Mouse (Mus musculus): ENCODE results near the gene Camk2n1. TPM values are rescaled to one million over a fixed set of nuclear protein-coding genes. Genes with fewer than 3 reads are reported as not detected.

The Camk2n1 gene
- polyA plus RNA-seq, 1 experiment from 2014 or later, result 15.7 TPM

GRCm38 (mm10) chr4:138504632-138505101 lies 50.6 kb downstream of the Camk2n1 start:
- H3K9ac ChIP-seq, result no peak overlapping the region

GRCm38 (mm10) chr4:138505171-138505870 lies 51.2 kb downstream of the Camk2n1 start:
- H3K4me3 ChIP-seq, result peak overlapping the region; percentile 8
- 3% methylated on average over 10 of the region's 10 CpGs for WGBS
- H3K9ac ChIP-seq, result no peak overlapping the region
- no peaks in the 10 kb centered on the region for H3K36me3 ChIP-seq (replicated peaks)
- peak; percentile 63 for ATAC-seq (replicated peaks)
- H3K9me3 ChIP-seq, result no peaks in the 10 kb centered on the region
- peak overlapping the region; percentile 79 for H3K27ac ChIP-seq
- H3K27me3 ChIP-seq (replicated peaks), result no peaks in the 10 kb centered on the region
- H3K4me2 ChIP-seq, result peak overlapping the region; percentile 49
- peaks cover 33% of the 10 kb centered on the region for H3K4me1 ChIP-seq

More at GRCm38 (mm10) chr4:138504632-138505101, 50.6 kb downstream of the Camk2n1 start:
- no peaks in the 10 kb centered on the region for H3K9me3 ChIP-seq
- H3K4me2 ChIP-seq, result peak overlapping the region; percentile 49
- peak overlapping the region; percentile 79 for H3K27ac ChIP-seq
- H3K4me3 ChIP-seq, result peak overlapping the region; percentile 8
- no peaks in the 10 kb centered on the region for H3K27me3 ChIP-seq (replicated peaks)
- ATAC-seq (replicated peaks), result peak; percentile 88
- H3K36me3 ChIP-seq (replicated peaks), result no peaks in the 10 kb centered on the region
- peaks cover 33% of the 10 kb centered on the region for H3K4me1 ChIP-seq
- WGBS, result 1% methylated on average over 16 of the region's 16 CpGs

GRCm38 (mm10) chr4:138507903-138508302 lies 53.8 kb downstream of the Camk2n1 start:
- Histone ChIP-seq H3K4me1 (peaks cover 33% of the 10 kb centered on the region), H3K4me2 (no peak overlapping the region), H3K9me3 (no peaks in the 10 kb centered on the region), H3K27me3 (replicated peaks) (no peaks in the 10 kb centered on the region), H3K4me3 (no peak overlapping the region), H3K36me3 (replicated peaks) (no peaks in the 10 kb centered on the region), H3K27ac (no peak overlapping the region), H3K9ac (no peak overlapping the region)
- no peak for ATAC-seq (replicated peaks)
- 64% methylated on average over 6 of the region's 6 CpGs for WGBS

Other genes with a start within 250 kb of the Camk2n1 start
- gene Hp1bp3, start 238.0 kb upstream of the Camk2n1 start, polyA plus RNA-seq (2015; fragmentation: Nextera tagmentation; extraction: Ambion mirVana), result 205 and 219 TPM in 2 replicates
- 17.0 and 17.4 TPM in 2 replicates for gene Sh2d5, start 203.9 kb upstream of the Camk2n1 start, polyA plus RNA-seq (2015; fragmentation: Nextera tagmentation; extraction: Ambion mirVana)
- 2.8 and 3.8 TPM in 2 replicates for gene Kif17, start 203.9 kb upstream of the Camk2n1 start, polyA plus RNA-seq (2015; fragmentation: Nextera tagmentation; extraction: Ambion mirVana)
- gene Ddost, start 149.6 kb upstream of the Camk2n1 start, polyA plus RNA-seq (2015; fragmentation: Nextera tagmentation; extraction: Ambion mirVana), result 203 and 212 TPM in 2 replicates
- gene Pink1, start 128.0 kb upstream of the Camk2n1 start, polyA plus RNA-seq (2015; fragmentation: Nextera tagmentation; extraction: Ambion mirVana), result 105 and 113 TPM in 2 replicates
- 4.4 and 4.6 TPM in 2 replicates for gene Cda, start 86.3 kb upstream of the Camk2n1 start, polyA plus RNA-seq (2015; fragmentation: Nextera tagmentation; extraction: Ambion mirVana)
- gene Fam43b, start 57.8 kb upstream of the Camk2n1 start, polyA plus RNA-seq (2015; fragmentation: Nextera tagmentation; extraction: Ambion mirVana), result 9.1 and 11.1 TPM in 2 replicates
- gene Mul1, start 19.6 kb upstream of the Camk2n1 start, polyA plus RNA-seq (2015; fragmentation: Nextera tagmentation; extraction: Ambion mirVana), result 18.5 and 21.5 TPM in 2 replicates
- 1.9 and 2.4 TPM in 2 replicates for gene Vwa5b1, start 181.6 kb downstream of the Camk2n1 start, polyA plus RNA-seq (2015; fragmentation: Nextera tagmentation; extraction: Ambion mirVana)

Data from midbrain, embryonic 15.5 days (tissue).